Mouse (Mus musculus) olfactory bulb, adult 2 months (tissue): ENCODE data around the gene Prl8a6. TPM values are rescaled to one million over a fixed set of nuclear protein-coding genes. Genes with fewer than 3 reads are reported as not detected.

Source experiments
- H3K27ac ChIP-seq: fragments of 200-500 bp; 2 replicates; pipeline ENCODE4 v1.5.1; 2012; ENCODE audit warnings: low read depth, low read length; ENCODE audit not compliant: insufficient read depth
- H3K4me1 ChIP-seq: fragments of 200-500 bp; 2 replicates; pipeline ENCODE4 v1.6.1; 2012; ENCODE audit warnings: low read length; ENCODE audit not compliant: control insufficient read depth, insufficient read depth
- H3K4me3 ChIP-seq: fragments of 200-500 bp; 2 replicates; pipeline ENCODE4 v1.5.1; 2012; ENCODE audit warnings: mild to moderate bottlenecking, low read depth, low read length, moderate library complexity; ENCODE audit not compliant: insufficient read depth
- CTCF ChIP-seq: fragments of 200-500 bp; IDR thresholded peaks from 2 replicates; pipeline ENCODE4 v1.5.1; 2012; ENCODE audit warnings: low read depth, mild to moderate bottlenecking, low read length, moderate library complexity; ENCODE audit not compliant: insufficient read depth
- POLR2A ChIP-seq: fragments of 200-500 bp; IDR thresholded peaks from 2 replicates; pipeline ENCODE4 v1.6.1; 2012; ENCODE audit warnings: mild to moderate bottlenecking, low read depth, low read length, moderate library complexity; ENCODE audit not compliant: insufficient read depth
- WGBS: fragments of 180-500 bp; shearing (Covaris S2); methylation state at CpG from one replicate; pipeline ENCODE4 v1.1.7; 2018; 5-methylcytosine and 5-hydroxymethylcytosine counted together
- polyA plus RNA-seq: library from polyadenylated mRNA; stranded (reverse); fragments of >200 nt; gene quantifications from 2 replicates; pipeline ENCODE4 v1.2.4, GENCODE M21; 2012; ENCODE audit warnings: low replicate concordance; ENCODE audit not compliant: missing spikeins, insufficient read depth, insufficient read length

The Prl8a6 gene
- not detected in 2 replicates for polyA plus RNA-seq

DNA sequence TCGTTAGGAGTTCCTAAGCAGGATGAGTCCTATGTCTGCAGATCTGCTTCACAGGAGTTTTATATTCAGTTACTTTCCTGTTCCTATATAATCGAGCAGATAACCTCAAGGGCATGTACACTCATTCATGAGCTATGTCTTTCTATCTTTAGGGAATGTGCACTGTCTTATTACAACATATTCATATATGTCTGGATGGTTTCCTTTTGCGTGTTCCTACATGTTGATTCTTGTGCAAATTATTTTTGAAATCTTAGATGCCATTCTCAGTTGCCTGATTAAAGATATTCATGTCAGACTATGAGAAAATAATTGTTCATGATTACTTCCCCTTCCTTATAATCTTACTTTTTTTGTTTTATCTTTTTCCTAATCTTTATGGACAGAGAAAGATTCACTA, at the start of gene Prl8a6:
Gene Prl8a6, minus strand, starts transcription at position 101 of the 400 bp plus-strand sequence.
- WGBS = 87% methylated on average over 3 of the region's 3 CpGs
- Histone ChIP-seq H3K4me3 (no peak within 1 kb of the TSS), H3K4me1 (no peaks in the 10 kb centered on the region), H3K27ac (no peak within 1 kb of the TSS)
- TF ChIP-seq POLR2A = no peak
- no peak for TF ChIP-seq CTCF

DNA sequence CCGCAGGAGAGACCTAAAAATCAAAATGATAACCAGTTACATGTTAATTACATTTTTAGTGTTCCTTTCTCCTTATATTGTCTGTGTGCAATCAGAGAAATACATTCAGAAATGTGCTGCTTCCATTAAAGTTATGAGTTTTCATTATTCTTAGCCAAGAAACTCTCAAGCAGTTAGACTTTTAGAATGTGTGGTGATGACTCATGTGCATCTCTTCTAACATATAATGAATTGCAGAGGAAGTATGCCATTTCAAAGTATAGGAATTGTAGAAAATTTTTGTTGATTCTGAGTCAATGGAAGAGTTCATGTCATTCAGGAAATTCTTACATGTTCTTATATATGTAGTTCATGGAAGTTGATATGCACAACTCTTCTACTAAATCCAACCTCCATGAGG, 5.3 kb downstream of the Prl8a6 start:
- 92% methylated on average over 1 of the region's 1 CpGs for WGBS
- no peak overlapping the region for H3K4me3 ChIP-seq
- no peak for TF ChIP-seq CTCF
- H3K4me1 ChIP-seq = no peaks in the 10 kb centered on the region
- H3K27ac ChIP-seq = no peak overlapping the region

GRCm38 (mm10) chr13:27413640-27414039, 24.8 kb downstream of the Prl8a6 start:
- no peak overlapping the region for H3K4me3 ChIP-seq
- TF ChIP-seq CTCF = no peak
- no peak for TF ChIP-seq POLR2A
- no peaks in the 10 kb centered on the region for H3K4me1 ChIP-seq
- no peak overlapping the region for H3K27ac ChIP-seq

GRCm38 (mm10) chr13:27399061-27399724, 39.3 kb downstream of the Prl8a6 start:
- no peak overlapping the region for H3K4me3 ChIP-seq
- no peak for TF ChIP-seq CTCF
- TF ChIP-seq POLR2A = no peak
- no peaks in the 10 kb centered on the region for H3K4me1 ChIP-seq
- 82% methylated on average over 7 of the region's 7 CpGs for WGBS
- no peak overlapping the region for H3K27ac ChIP-seq

- H3K4me3 ChIP-seq = no peak within 1 kb of the TSS
- TF ChIP-seq POLR2A = no peak
- no peak for TF ChIP-seq CTCF
- H3K27ac ChIP-seq = no peak within 1 kb of the TSS
- H3K4me1 ChIP-seq = no peaks in the 10 kb centered on the region
- WGBS = 90% methylated on average over 6 of the region's 6 CpGs
These were observed 47.7 kb downstream of the Prl8a6 start, which contains the start of gene Prl2b1 for GRCm38 (mm10) chr13:27390746-27391145. Gene Prl2b1 (minus strand): TSS chr13:27390846.

Other genes starting within 250 kb of the Prl8a6 start
- not detected in 2 replicates for gene Prl3c1, start 242.0 kb downstream of the Prl8a6 start, polyA plus RNA-seq
- not detected in 2 replicates for gene Prl3b1, start 196.8 kb downstream of the Prl8a6 start, polyA plus RNA-seq
- not detected in 2 replicates for gene Prl3a1, start 179.3 kb downstream of the Prl8a6 start, polyA plus RNA-seq
- not detected in 2 replicates for gene Prl6a1, start 126.1 kb downstream of the Prl8a6 start, polyA plus RNA-seq
- gene Prl8a2, start 93.0 kb downstream of the Prl8a6 start, polyA plus RNA-seq = not detected in 2 replicates
- not detected in 2 replicates for gene Prl2b1, start 47.8 kb downstream of the Prl8a6 start, polyA plus RNA-seq
- gene Prl8a8, start 74.5 kb upstream of the Prl8a6 start, polyA plus RNA-seq = not detected in 2 replicates
- not detected in 2 replicates for gene Prl8a9, start 125.9 kb upstream of the Prl8a6 start, polyA plus RNA-seq
- not detected in 2 replicates for gene Prl8a1, start 143.5 kb upstream of the Prl8a6 start, polyA plus RNA-seq
- gene Prl7b1, start 171.9 kb upstream of the Prl8a6 start, polyA plus RNA-seq = not detected in 2 replicates
- gene Prl7a1, start 203.8 kb upstream of the Prl8a6 start, polyA plus RNA-seq = not detected in 2 replicates
- gene Prl7a2, start 229.3 kb upstream of the Prl8a6 start, polyA plus RNA-seq = not detected in 2 replicates